Comparison of ENCODE assay signal across 18 mouse cellular contexts in the genomic region with DNA sequence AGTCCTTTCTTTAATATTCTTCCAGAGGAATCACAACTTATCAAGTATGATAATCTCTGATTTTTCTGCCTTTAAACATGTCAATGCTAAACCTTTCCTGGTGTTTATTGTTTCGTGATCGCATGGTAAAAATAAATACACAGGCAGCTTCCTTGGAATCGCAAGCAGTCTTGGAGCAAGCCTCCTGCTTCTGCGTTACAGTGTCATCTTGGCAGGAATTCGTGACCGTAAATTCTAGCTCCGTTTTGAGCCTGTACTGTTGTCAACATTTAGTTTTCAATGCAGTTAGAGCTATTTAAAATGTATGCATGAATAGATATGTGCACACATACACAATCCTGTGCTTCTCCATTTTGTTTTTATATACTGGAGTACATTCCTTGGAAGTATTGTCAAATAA.
"Had no signal": no experiment of that assay in that cellular context is flagged by ENCODE, and none has a peak within 500 bp of the region (broad histone marks: within the 10 kb centered on the region; RNA-seq: fewer than 3 reads in every experiment).

No protein-coding gene starts in this region.

- H3K36me3 ChIP-seq: midbrain, embryonic 10.5 days; midbrain, embryonic 13.5 days; midbrain, embryonic 15.5 days; neural tube, embryonic 13.5 days; neural tube, embryonic 15.5 days had no signal

- H3K27me3 ChIP-seq: midbrain, embryonic 13.5 days; midbrain, embryonic 15.5 days; neural tube, embryonic 13.5 days; neural tube, embryonic 15.5 days had no signal

- DNase-seq: lung, adult 18-20 months; lung, embryonic 14.5 days; lung, postnatal 10 days; lung, postnatal 4 days; retina, postnatal 1 day; right cerebral cortex, adult 18-20 months; right cerebral cortex, postnatal 25 days; right cerebral cortex, postnatal 4 days; spleen, adult 18-20 months; thymus, adult 2 months; thymus, postnatal 25 days; thymus, postnatal 4 days had no signal

- H3K4me2 ChIP-seq: lung, embryonic 14.5 days; midbrain, embryonic 13.5 days; midbrain, embryonic 15.5 days; neural tube, embryonic 13.5 days; neural tube, embryonic 15.5 days had no signal

- ATAC-seq: midbrain, embryonic 13.5 days; midbrain, embryonic 15.5 days had no signal

- H3K27ac ChIP-seq: midbrain, embryonic 10.5 days; midbrain, embryonic 13.5 days; midbrain, embryonic 15.5 days; neural tube, embryonic 13.5 days; neural tube, embryonic 15.5 days had no signal

- H3K9me3 ChIP-seq: midbrain, embryonic 10.5 days; midbrain, embryonic 13.5 days; midbrain, embryonic 15.5 days; neural tube, embryonic 13.5 days; neural tube, embryonic 15.5 days had no signal

- H3K9ac ChIP-seq: lung, embryonic 14.5 days; midbrain, embryonic 13.5 days; midbrain, embryonic 15.5 days; neural tube, embryonic 13.5 days; neural tube, embryonic 15.5 days had no signal

- H3K4me3 ChIP-seq: midbrain, embryonic 10.5 days; midbrain, embryonic 13.5 days; midbrain, embryonic 15.5 days; myocyte; neural tube, embryonic 13.5 days; neural tube, embryonic 15.5 days had no signal

- H3K4me1 ChIP-seq: midbrain, embryonic 10.5 days; midbrain, embryonic 13.5 days; neural tube, embryonic 13.5 days; neural tube, embryonic 15.5 days had no signal
